In genomic region chr1:184015995-184016730, GRCm38 (mm10) we compare ENCODE assay signal across 15 mouse cellular contexts. TPM values are rescaled to one million over a fixed set of nuclear protein-coding genes. Genes with fewer than 3 reads are reported as not detected.
DNase-seq lines count a peak whose midpoint lies in the region; ATAC-seq and TF ChIP-seq lines count a peak whose summit lies in the region.
"Had no signal": no experiment of that assay in that cellular context is flagged by ENCODE, and none has a peak within 500 bp of the region (broad histone marks: within the 10 kb centered on the region; RNA-seq: fewer than 3 reads in every experiment).

No protein-coding gene starts in this region.

- H3K27me3 ChIP-seq in heart, embryonic 12.5 days (replicated peaks) = no peaks in the 10 kb centered on the region
- H3K27me3 ChIP-seq in intestine, embryonic 16.5 days (replicated peaks; ENCODE audit: control insufficient read depth, insufficient read depth, low read length) = no peaks in the 10 kb centered on the region
- no peaks in the 10 kb centered on the region for H3K27me3 ChIP-seq in stomach, postnatal 0 days (ENCODE audit: control insufficient read depth, insufficient read depth, low read length)

- WGBS in heart, embryonic 12.5 days = 67% methylated on average over 10 of the region's 10 CpGs
- WGBS in intestine, embryonic 16.5 days = 61% methylated on average over 10 of the region's 10 CpGs
- WGBS in stomach, postnatal 0 days = 49% methylated on average over 10 of the region's 10 CpGs

- peaks cover 11% of the 10 kb centered on the region for H3K4me1 ChIP-seq in heart, embryonic 12.5 days (replicated peaks)
- H3K4me1 ChIP-seq in intestine, embryonic 16.5 days (ENCODE audit: control insufficient read depth, insufficient read depth, low read length) = no peaks in the 10 kb centered on the region
- no peaks in the 10 kb centered on the region for H3K4me1 ChIP-seq in stomach, postnatal 0 days (replicated peaks; ENCODE audit: control insufficient read depth, insufficient read depth)

- no peak for TF ChIP-seq CTCF in stomach, postnatal 0 days (IDR thresholded peaks at IDR 0.05; ENCODE audit: low read depth)

- peak; percentile 66 for TF ChIP-seq EP300 in stomach, postnatal 0 days (optimal IDR thresholded peaks at IDR 0.05)

- DNase-seq in heart, adult 9 months (ENCODE audit: low spot score in 2 of 2) = no peak
- peak; percentile 49 for DNase-seq in thymus, postnatal 0 days (ENCODE audit: low spot score)
- DNase-seq in thymus, postnatal 25 days = no peak
- DNase-seq in stomach, postnatal 0 days (ENCODE audit: low spot score) = no peak
- DNase-seq in cerebellum, postnatal 14 days = no peak
- no peak for DNase-seq in Muller cell, postnatal 12 days (ENCODE audit: inconsistent ontology term)
- DNase-seq: cerebellum, adult 8-10 months; embryo, embryonic 11 days; gastrocnemius, postnatal 14 days; kidney, adult 11 months; kidney, postnatal 14 days; lung, adult 18-20 months had no signal

- H3K36me3 ChIP-seq in heart, embryonic 12.5 days = no peaks in the 10 kb centered on the region
- no peaks in the 10 kb centered on the region for H3K36me3 ChIP-seq in intestine, embryonic 16.5 days (ENCODE audit: control insufficient read depth, insufficient read depth, low read length)
- no peaks in the 10 kb centered on the region for H3K36me3 ChIP-seq in stomach, postnatal 0 days (ENCODE audit: control insufficient read depth, insufficient read depth, low read length)

- no peak overlapping the region for H3K9ac ChIP-seq in heart, embryonic 12.5 days
- H3K9ac ChIP-seq in intestine, embryonic 16.5 days (ENCODE audit: low read depth, low read length) = no peak overlapping the region
- H3K9ac ChIP-seq in stomach, postnatal 0 days (ENCODE audit: low read length) = no peak overlapping the region

- no peaks in the 10 kb centered on the region for H3K9me3 ChIP-seq in heart, embryonic 12.5 days (replicated peaks)
- H3K9me3 ChIP-seq in intestine, embryonic 16.5 days (ENCODE audit: control insufficient read depth, low read length) = no peaks in the 10 kb centered on the region
- no peaks in the 10 kb centered on the region for H3K9me3 ChIP-seq in stomach, postnatal 0 days (ENCODE audit: control insufficient read depth, low read length)
- H3K9me3 ChIP-seq: megakaryocyte, embryonic 14.5 days had no signal

- no peak overlapping the region; the same call in 1 of the 2 replicates for H3K27ac ChIP-seq in heart, embryonic 12.5 days (ENCODE audit: poor library complexity, severe bottlenecking)
- H3K27ac ChIP-seq in intestine, embryonic 16.5 days (ENCODE audit: low read length) = no peak overlapping the region
- H3K27ac ChIP-seq in stomach, postnatal 0 days (replicated peaks) = 0 out of 2 replicates have a peak overlapping the region, but pooled peaks have one; percentile 20

- no peak overlapping the region for H3K4me3 ChIP-seq in heart, embryonic 12.5 days
- H3K4me3 ChIP-seq in intestine, embryonic 16.5 days (ENCODE audit: low read length) = no peak overlapping the region
- H3K4me3 ChIP-seq in stomach, postnatal 0 days (ENCODE audit: low read depth, low read length) = no peak overlapping the region
- H3K4me3 ChIP-seq: megakaryocyte, embryonic 14.5 days had no signal

- H3K4me2 ChIP-seq in heart, embryonic 12.5 days = no peak overlapping the region
- H3K4me2 ChIP-seq in intestine, embryonic 16.5 days (ENCODE audit: low read depth, low read length) = no peak overlapping the region
- H3K4me2 ChIP-seq in stomach, postnatal 0 days (replicated peaks; ENCODE audit: low read depth) = no peak overlapping the region

- peak; percentile 85 for ATAC-seq in heart, embryonic 12.5 days (ENCODE audit: insufficient number of reproducible peaks, low FRiP score)
- ATAC-seq in intestine, embryonic 16.5 days = peak; percentile 48; the same call in 1 of the 2 replicates
- ATAC-seq in stomach, postnatal 0 days (ENCODE audit: low FRiP score, low TSS enrichment) = peak; percentile 73

RNA-seq across cellular contexts. Expression of gene Dusp10, which starts 3.1 kb away (rescaled TPM):
- polyA plus RNA-seq in heart, embryonic 12.5 days (2016; fragmentation: Nextera tagmentation; extraction: Ambion mirVana) = 13.0 and 14.9 TPM in 2 replicates
- 91.6 and 101 TPM in 2 replicates for polyA plus RNA-seq in thymus, postnatal 0 days (2015; fragmentation: Nextera tagmentation; extraction: Ambion mirVana)
- 10.9 and 11.0 TPM in 2 replicates for polyA plus RNA-seq in intestine, embryonic 16.5 days (2015; fragmentation: Nextera tagmentation; extraction: Ambion mirVana)
- 4.2 and 6.5 TPM in 2 replicates for polyA plus RNA-seq in stomach, postnatal 0 days (2015; fragmentation: Nextera tagmentation; extraction: Ambion mirVana)

RNA-seq across cellular contexts. Expression of gene 1700056E22Rik, which starts 17.9 kb away (rescaled TPM):
- polyA plus RNA-seq in heart, embryonic 12.5 days (2016; fragmentation: Nextera tagmentation; extraction: Ambion mirVana) = 3.2 and 3.8 TPM in 2 replicates
- 6.2 and 8.7 TPM in 2 replicates for polyA plus RNA-seq in thymus, postnatal 0 days (2015; fragmentation: Nextera tagmentation; extraction: Ambion mirVana)
- 1.0 and 1.5 TPM in 2 replicates for polyA plus RNA-seq in intestine, embryonic 16.5 days (2015; fragmentation: Nextera tagmentation; extraction: Ambion mirVana)
- 1.6 and 2.6 TPM in 2 replicates for polyA plus RNA-seq in stomach, postnatal 0 days (2015; fragmentation: Nextera tagmentation; extraction: Ambion mirVana)
